Mouse (Mus musculus) intestine, embryonic 15.5 days (tissue): ENCODE data around the gene Slco6c1. TPM values are rescaled to one million over a fixed set of nuclear protein-coding genes. Genes with fewer than 3 reads are reported as not detected.

Experiments used
- ATAC-seq: fragments of 200-750 bp; cut with Nextera tagmentation; 2 replicates; pipeline ENCODE4 v1.8.0; 2017; ENCODE audit warnings: moderate TSS enrichment, moderate library complexity
- H3K27ac ChIP-seq: fragments of 300-500 bp; sonication (generic); 2 replicates; pipeline ENCODE4 v1.5.1; 2015; ENCODE audit warnings: mild to moderate bottlenecking, inconsistent platforms
- H3K27me3 ChIP-seq: fragments of 300-500 bp; sonication (generic); replicated peaks from 2 replicates; pipeline ENCODE4 v1.6.1; 2015; ENCODE audit warnings: inconsistent platforms
- H3K36me3 ChIP-seq: fragments of 300-500 bp; sonication (generic); 2 replicates; pipeline ENCODE4 v1.6.1; 2015; ENCODE audit warnings: inconsistent platforms
- H3K4me1 ChIP-seq: fragments of 300-500 bp; sonication (generic); replicated peaks from 2 replicates; pipeline ENCODE4 v1.6.1; 2015; ENCODE audit warnings: inconsistent platforms
- H3K4me2 ChIP-seq: fragments of 300-500 bp; sonication (generic); replicated peaks from 2 replicates; pipeline ENCODE4 v1.6.1; 2015; ENCODE audit warnings: mild to moderate bottlenecking, inconsistent platforms
- H3K4me3 ChIP-seq: fragments of 300-500 bp; sonication (generic); replicated peaks from 2 replicates; pipeline ENCODE4 v1.5.1; 2015; ENCODE audit warnings: inconsistent platforms
- H3K9ac ChIP-seq: fragments of 300-500 bp; sonication (generic); 2 replicates; pipeline ENCODE4 v1.6.1; 2015; ENCODE audit warnings: inconsistent platforms
- H3K9me3 ChIP-seq: fragments of 300-500 bp; sonication (generic); 2 replicates; pipeline ENCODE4 v1.6.1; 2016; ENCODE audit warnings: inconsistent platforms
- WGBS: fragments of 180-500 bp; shearing (Covaris S2); methylation state at CpG from one replicate; pipeline ENCODE4 v1.1.7; 2015; 5-methylcytosine and 5-hydroxymethylcytosine counted together
- polyA plus RNA-seq: library from polyadenylated mRNA; unstranded; fragments of >200 nt; fragmentation: Nextera tagmentation; extraction: Ambion mirVana; gene quantifications from 2 replicates; pipeline ENCODE4 v1.2.1, GENCODE M21; 2015

The Slco6c1 gene
- not detected in 2 replicates for polyA plus RNA-seq

DNA sequence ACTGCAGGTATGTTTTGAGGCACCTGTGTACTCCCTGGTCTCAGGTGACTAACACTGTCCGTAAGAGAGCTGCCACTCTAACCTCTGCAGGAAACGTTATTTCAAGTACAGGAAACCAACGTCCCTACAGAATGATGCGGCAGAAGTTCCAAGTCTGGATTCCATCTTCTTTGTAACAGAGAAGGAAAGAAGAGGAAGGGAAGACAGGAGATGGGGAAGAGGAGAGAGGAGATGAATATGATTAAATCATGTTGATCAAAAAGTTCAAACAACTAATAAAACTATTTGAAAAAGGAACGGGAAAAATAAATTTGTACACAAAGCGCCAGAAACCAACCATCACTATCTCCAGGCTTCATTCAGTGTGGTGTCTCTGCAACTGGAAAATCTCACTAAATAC, at the start of gene Slco6c1:
Gene Slco6c1, minus strand, starts transcription at position 101 of the 400 bp plus-strand sequence.
- Histone ChIP-seq H3K4me2 (no peak within 1 kb of the TSS), H3K27ac (no peak within 1 kb of the TSS), H3K4me3 (no peak within 1 kb of the TSS), H3K9me3 (no peaks in the 10 kb centered on the region), H3K36me3 (no peaks in the 10 kb centered on the region), H3K4me1 (no peaks in the 10 kb centered on the region), H3K9ac (no peak within 1 kb of the TSS), H3K27me3 (no peaks in the 10 kb centered on the region)
- ATAC-seq: no peak
- 86% methylated on average over 6 of the region's 6 CpGs for WGBS

DNA sequence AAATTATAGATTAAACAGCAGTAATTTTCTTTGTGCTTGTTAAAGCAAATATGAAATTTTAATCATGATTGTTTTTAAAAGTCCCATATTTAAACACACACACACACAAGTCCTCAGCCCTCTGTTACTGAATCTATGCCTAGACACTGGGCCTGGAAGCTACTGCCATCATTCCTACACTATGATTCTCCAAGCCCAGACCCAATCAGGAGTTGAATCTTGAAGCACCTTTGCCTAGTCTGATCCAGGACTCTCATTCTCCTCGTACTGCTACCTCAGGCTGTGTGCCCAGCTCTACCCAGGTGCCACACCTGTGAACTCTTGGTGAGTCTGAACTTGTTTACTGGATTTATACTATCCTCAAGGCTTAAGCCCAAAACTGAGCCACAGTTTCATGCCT, 89.1 kb downstream of the Slco6c1 start:
- Histone ChIP-seq H3K4me1 (no peaks in the 10 kb centered on the region), H3K27ac (no peak overlapping the region), H3K9me3 (no peaks in the 10 kb centered on the region), H3K27me3 (no peaks in the 10 kb centered on the region), H3K4me2 (no peak overlapping the region), H3K9ac (no peak overlapping the region), H3K36me3 (no peaks in the 10 kb centered on the region), H3K4me3 (no peak overlapping the region)
- 56% methylated on average over 1 of the region's 1 CpGs for WGBS
- ATAC-seq: no peak

DNA sequence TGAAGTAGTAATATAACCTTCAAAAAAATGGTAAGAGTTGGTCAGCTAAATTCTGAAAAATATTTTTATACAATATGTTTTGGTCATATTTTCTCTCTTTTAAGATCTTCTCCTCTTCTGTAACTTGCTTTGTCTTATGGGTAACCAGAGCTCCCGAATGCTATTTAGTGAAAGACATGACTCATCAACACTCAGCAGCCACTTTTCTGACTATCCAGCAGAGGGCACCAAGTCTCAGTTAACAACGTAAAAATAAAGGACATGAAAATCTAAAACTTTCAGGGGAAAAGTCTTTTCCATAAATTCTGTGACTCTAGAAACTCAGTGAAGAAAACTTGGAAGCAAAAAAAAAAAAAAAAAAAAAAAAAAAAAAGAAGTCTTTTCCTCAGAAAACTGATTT, 89.6 kb downstream of the Slco6c1 start:
- ATAC-seq: no peak
- 18% methylated on average over 2 of the region's 2 CpGs for WGBS
- Histone ChIP-seq H3K27me3 (no peaks in the 10 kb centered on the region), H3K4me2 (no peak overlapping the region), H3K9me3 (no peaks in the 10 kb centered on the region), H3K4me3 (no peak overlapping the region), H3K9ac (no peak overlapping the region), H3K4me1 (no peaks in the 10 kb centered on the region), H3K27ac (no peak overlapping the region), H3K36me3 (no peaks in the 10 kb centered on the region)

DNA sequence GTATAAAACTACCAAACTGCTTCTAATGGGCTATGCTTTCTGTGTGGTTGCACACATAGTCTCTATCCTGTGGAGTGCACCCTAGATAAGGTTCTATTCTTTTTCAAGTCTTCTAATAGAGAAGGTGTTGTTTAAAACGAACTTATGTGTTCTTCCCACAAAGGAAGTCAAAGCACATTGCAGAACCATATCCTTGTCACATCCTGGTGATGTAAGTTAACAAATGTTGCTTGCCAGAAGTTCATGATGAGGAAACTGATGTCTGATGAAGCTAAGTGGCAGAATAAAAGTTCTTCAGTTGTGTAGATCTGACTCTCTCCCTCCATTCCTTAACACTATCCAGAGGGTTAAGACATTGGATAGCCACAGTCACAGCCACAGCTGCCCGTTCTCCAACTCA, 90.1 kb downstream of the Slco6c1 start:
- Histone ChIP-seq H3K9me3 (no peaks in the 10 kb centered on the region), H3K9ac (no peak overlapping the region), H3K4me3 (no peak overlapping the region), H3K27ac (no peak overlapping the region), H3K27me3 (no peaks in the 10 kb centered on the region), H3K4me2 (no peak overlapping the region), H3K4me1 (no peaks in the 10 kb centered on the region), H3K36me3 (no peaks in the 10 kb centered on the region)
- WGBS: 67% methylated on average over 2 of the region's 2 CpGs
- ATAC-seq: no peak

DNA sequence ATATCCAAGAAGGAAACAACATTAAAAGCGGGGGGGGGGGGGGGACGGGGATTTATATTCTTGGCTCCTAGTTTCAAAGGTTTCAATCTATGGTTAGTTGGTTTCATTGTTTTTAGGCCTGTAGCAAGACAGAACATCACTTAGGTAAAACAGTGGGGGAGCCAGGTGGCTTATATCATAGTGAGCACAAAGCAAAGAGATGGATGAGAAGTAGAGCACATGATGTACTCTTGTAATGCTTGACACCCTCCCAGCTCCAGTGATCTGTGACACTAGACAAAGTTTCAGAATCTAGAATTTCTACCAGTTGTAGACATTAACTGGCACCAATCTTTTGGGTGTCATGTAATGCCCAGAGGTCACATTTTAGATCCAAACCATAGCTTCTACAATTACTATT, 106.7 kb downstream of the Slco6c1 start:
- Histone ChIP-seq H3K4me3 (no peak overlapping the region), H3K9me3 (no peaks in the 10 kb centered on the region), H3K4me2 (no peak overlapping the region), H3K27me3 (no peaks in the 10 kb centered on the region), H3K36me3 (no peaks in the 10 kb centered on the region), H3K4me1 (no peaks in the 10 kb centered on the region), H3K9ac (no peak overlapping the region), H3K27ac (no peak overlapping the region)
- no peak for ATAC-seq
- 74% methylated on average over 2 of the region's 2 CpGs for WGBS

DNA sequence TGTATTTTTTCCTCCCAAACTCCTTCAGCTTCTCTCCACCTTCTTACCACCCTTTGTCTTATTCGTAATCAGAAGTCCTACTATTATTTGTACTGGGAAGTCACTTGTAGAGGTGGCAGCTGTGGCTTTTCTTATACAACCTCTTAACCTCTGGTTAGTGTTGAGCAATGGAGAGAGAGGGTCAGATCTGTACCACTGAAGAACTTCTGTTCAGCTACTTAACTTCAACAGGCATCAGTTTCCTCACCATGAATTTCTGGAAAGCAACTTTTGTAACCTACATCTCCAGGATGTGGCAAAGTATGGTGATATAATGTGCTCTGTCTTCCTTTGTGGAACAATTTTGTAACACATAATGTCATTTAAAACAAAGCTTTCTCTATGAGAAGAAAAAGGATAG, 108.7 kb downstream of the Slco6c1 start:
- Histone ChIP-seq H3K4me2 (no peak overlapping the region), H3K4me3 (no peak overlapping the region), H3K27ac (no peak overlapping the region), H3K27me3 (no peaks in the 10 kb centered on the region), H3K9me3 (no peaks in the 10 kb centered on the region), H3K9ac (no peak overlapping the region), H3K4me1 (no peaks in the 10 kb centered on the region), H3K36me3 (no peaks in the 10 kb centered on the region)
- no peak for ATAC-seq
- WGBS: 51% methylated on average over 1 of the region's 1 CpGs

DNA sequence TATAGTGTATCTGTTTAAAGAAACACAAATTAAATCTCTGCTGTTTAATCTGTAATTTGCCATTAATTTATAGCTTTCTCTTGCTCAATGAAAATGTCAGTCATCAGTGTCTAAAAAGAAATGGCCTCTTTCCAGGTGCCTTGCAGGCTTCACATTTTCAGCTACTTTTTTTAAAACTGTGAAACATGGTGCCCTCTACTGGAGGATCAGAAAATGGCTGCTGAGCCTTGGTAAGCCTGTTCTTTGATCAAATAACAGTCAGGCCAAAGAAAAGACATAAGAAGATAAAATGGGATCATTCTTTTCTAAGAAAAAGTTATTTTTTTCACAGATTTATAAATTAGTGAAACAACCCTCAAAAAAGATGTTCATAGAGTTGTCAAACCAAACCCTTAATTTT, 109.1 kb downstream of the Slco6c1 start:
- Histone ChIP-seq H3K27ac (no peak overlapping the region), H3K4me3 (no peak overlapping the region)

More for the DNA sequence above, 109.1 kb downstream of the Slco6c1 start:
- Histone ChIP-seq H3K9ac (no peak overlapping the region), H3K9me3 (no peaks in the 10 kb centered on the region), H3K4me2 (no peak overlapping the region), H3K36me3 (no peaks in the 10 kb centered on the region), H3K4me1 (no peaks in the 10 kb centered on the region), H3K27me3 (no peaks in the 10 kb centered on the region)
- ATAC-seq: no peak
